Mouse (Mus musculus) neural tube, embryonic 15.5 days (tissue): ENCODE data around the gene Gstm2. TPM values are rescaled to one million over a fixed set of nuclear protein-coding genes. Genes with fewer than 3 reads are reported as not detected.
"Not testable (repeated sequence)": the region's sequence is repeated elsewhere in the genome, so short reads cannot be mapped to it uniquely, and the experiment has no call there.

Experiments used
- ATAC-seq: fragments of 200-750 bp; cut with Nextera tagmentation; 2 replicates; pipeline ENCODE4 v1.8.0; 2017; ENCODE audit warnings: mild to moderate bottlenecking, moderate TSS enrichment, moderate library complexity; ENCODE audit not compliant: low FRiP score
- H3K27ac ChIP-seq: fragments of 300-500 bp; sonication (generic); replicated peaks from 2 replicates; pipeline ENCODE4 v1.5.1; 2015; ENCODE audit warnings: mild to moderate bottlenecking, inconsistent platforms
- H3K27me3 ChIP-seq: fragments of 300-500 bp; sonication (generic); replicated peaks from 2 replicates; pipeline ENCODE4 v1.6.1; 2015; ENCODE audit warnings: inconsistent platforms
- H3K36me3 ChIP-seq: fragments of 300-500 bp; sonication (generic); 2 replicates; pipeline ENCODE4 v1.6.1; 2015; ENCODE audit warnings: inconsistent platforms
- H3K4me1 ChIP-seq: fragments of 300-500 bp; sonication (generic); 2 replicates; pipeline ENCODE4 v1.6.1; 2015; ENCODE audit warnings: inconsistent platforms
- H3K4me2 ChIP-seq: fragments of 300-500 bp; sonication (generic); 2 replicates; pipeline ENCODE4 v1.6.1; 2015; ENCODE audit warnings: inconsistent platforms, mild to moderate bottlenecking, moderate library complexity
- H3K4me3 ChIP-seq: fragments of 300-500 bp; sonication (generic); replicated peaks from 2 replicates; pipeline ENCODE4 v1.5.1; 2015; ENCODE audit warnings: mild to moderate bottlenecking, inconsistent platforms
- H3K9ac ChIP-seq: fragments of 300-500 bp; sonication (generic); replicated peaks from 2 replicates; pipeline ENCODE4 v1.6.1; 2015; ENCODE audit warnings: mild to moderate bottlenecking, inconsistent platforms
- H3K9me3 ChIP-seq: fragments of 300-500 bp; sonication (generic); replicated peaks from 2 replicates; pipeline ENCODE4 v1.6.1; 2016; ENCODE audit warnings: inconsistent platforms
- WGBS: fragments of 180-500 bp; shearing (Covaris S2); methylation state at CpG from one replicate; pipeline ENCODE4 v1.1.7; 2015; ENCODE audit warnings: mixed read lengths; 5-methylcytosine and 5-hydroxymethylcytosine counted together
- polyA plus RNA-seq: library from polyadenylated mRNA; unstranded; fragments of >200 nt; fragmentation: Nextera tagmentation; extraction: Ambion mirVana; gene quantifications from 2 replicates; pipeline ENCODE4 v1.2.1, GENCODE M21; 2015

Gene Gstm2
- polyA plus RNA-seq, 1 experiment from 2014 or later: 7.4 TPM

- H3K9ac ChIP-seq: peak within 1 kb of the TSS; percentile 51
- WGBS: under 1% methylated on average over 31 of the region's 31 CpGs
- ATAC-seq: peak; percentile 91
Observed at GRCm38 (mm10) chr3:108017473-108018189, 31.4 kb upstream of the Gstm2 start, which contains the start of gene Gstm1. Gene Gstm1, minus strand, starts transcription at chr3:108017973.

GRCm38 (mm10) chr3:108016468-108016867 is 30.2 kb upstream of the Gstm2 start:
- not testable (repeated sequence) for H3K27ac ChIP-seq, ATAC-seq, H3K9me3 ChIP-seq, H3K36me3 ChIP-seq, H3K27me3 ChIP-seq
- Histone ChIP-seq H3K9ac (0 out of 2 replicates have a peak overlapping the region, but pooled peaks have one; percentile 23), H3K4me3 (0 out of 2 replicates have a peak overlapping the region, but pooled peaks have one; percentile 45), H3K4me2 (peak overlapping the region; percentile 92), H3K4me1 (peaks cover 39% of the 10 kb centered on the region)
- WGBS: 91% methylated on average over 5 of the region's 5 CpGs

More at GRCm38 (mm10) chr3:108017473-108018189, 31.4 kb upstream of the Gstm2 start, which contains the start of gene Gstm1:
- peak within 1 kb of the TSS; percentile 45 for H3K4me3 ChIP-seq
- H3K27me3 ChIP-seq: no peaks in the 10 kb centered on the region
- peak within 1 kb of the TSS; percentile 92 for H3K4me2 ChIP-seq
- H3K9me3 ChIP-seq: no peaks in the 10 kb centered on the region
- peaks cover 38% of the 10 kb centered on the region for H3K4me1 ChIP-seq
- peak within 1 kb of the TSS; percentile 87 for H3K27ac ChIP-seq
- no peaks in the 10 kb centered on the region for H3K36me3 ChIP-seq

GRCm38 (mm10) chr3:108014974-108015346 is 28.7 kb upstream of the Gstm2 start:
- no peak for ATAC-seq
- H3K4me3 ChIP-seq: no peak overlapping the region
- no peak overlapping the region for H3K27ac ChIP-seq
- H3K9ac ChIP-seq: no peak overlapping the region
- H3K4me2 ChIP-seq: no peak overlapping the region
- no peaks in the 10 kb centered on the region for H3K9me3 ChIP-seq
- no peaks in the 10 kb centered on the region for H3K36me3 ChIP-seq
- H3K4me1 ChIP-seq: peaks cover 40% of the 10 kb centered on the region
- WGBS: 91% methylated on average over 2 of the region's 2 CpGs
- H3K27me3 ChIP-seq: no peaks in the 10 kb centered on the region

GRCm38 (mm10) chr3:108014098-108014973 is 28.1 kb upstream of the Gstm2 start:
- no peak overlapping the region for H3K4me2 ChIP-seq
- H3K9me3 ChIP-seq: no peaks in the 10 kb centered on the region
- H3K27me3 ChIP-seq: no peaks in the 10 kb centered on the region
- 85% methylated on average over 8 of the region's 8 CpGs for whole genome bisulfite sequencing
- H3K36me3 ChIP-seq: no peaks in the 10 kb centered on the region
- H3K9ac ChIP-seq: no peak overlapping the region
- peaks cover 40% of the 10 kb centered on the region for H3K4me1 ChIP-seq
- no peak for ATAC-seq
- no peak overlapping the region for H3K27ac ChIP-seq
- no peak overlapping the region for H3K4me3 ChIP-seq

GRCm38 (mm10) chr3:108013331-108013871 is 27.1 kb upstream of the Gstm2 start:
- 79% methylated on average over 4 of the region's 4 CpGs for WGBS

GRCm38 (mm10) chr3:108011558-108011957 is 25.3 kb upstream of the Gstm2 start:
- Histone ChIP-seq H3K9me3 (no peaks in the 10 kb centered on the region), H3K9ac (no peak overlapping the region), H3K4me3 (no peak overlapping the region), H3K36me3 (no peaks in the 10 kb centered on the region), H3K4me2 (no peak overlapping the region), H3K27me3 (no peaks in the 10 kb centered on the region), H3K27ac (no peak overlapping the region), H3K4me1 (peaks cover 20% of the 10 kb centered on the region)
- 36% methylated on average over 3 of the region's 3 CpGs for WGBS
- ATAC-seq: peak; percentile 63

More at GRCm38 (mm10) chr3:108013331-108013871, 27.1 kb upstream of the Gstm2 start:
- H3K9ac ChIP-seq: no peak overlapping the region
- H3K27ac ChIP-seq: no peak overlapping the region
- H3K4me1 ChIP-seq: peaks cover 37% of the 10 kb centered on the region
- no peak for ATAC-seq
- H3K27me3 ChIP-seq: no peaks in the 10 kb centered on the region
- no peaks in the 10 kb centered on the region for H3K9me3 ChIP-seq
- H3K4me3 ChIP-seq: no peak overlapping the region
- H3K36me3 ChIP-seq: no peaks in the 10 kb centered on the region
- H3K4me2 ChIP-seq: no peak overlapping the region

GRCm38 (mm10) chr3:108010286-108010685 is 24.0 kb upstream of the Gstm2 start:
- Histone ChIP-seq H3K27me3 (no peaks in the 10 kb centered on the region), H3K9ac (no peak overlapping the region), H3K27ac (no peak overlapping the region), H3K4me1 (peaks cover 10% of the 10 kb centered on the region; the same call in 1 of the 2 replicates), H3K36me3 (no peaks in the 10 kb centered on the region), H3K4me3 (no peak overlapping the region), H3K9me3 (no peaks in the 10 kb centered on the region), H3K4me2 (no peak overlapping the region)
- 60% methylated on average over 2 of the region's 2 CpGs for WGBS
- ATAC-seq: no peak; the same call in 1 of the 2 replicates

GRCm38 (mm10) chr3:108002021-108002420 is 15.8 kb upstream of the Gstm2 start:
- 84% methylated on average over 8 of the region's 8 CpGs for WGBS
- Histone ChIP-seq H3K4me1 (no peaks in the 10 kb centered on the region), H3K9me3 (no peaks in the 10 kb centered on the region), H3K27me3 (no peaks in the 10 kb centered on the region), H3K4me2 (no peak overlapping the region), H3K36me3 (no peaks in the 10 kb centered on the region), H3K9ac (no peak overlapping the region), H3K4me3 (no peak overlapping the region), H3K27ac (no peak overlapping the region)
- ATAC-seq: no peak

GRCm38 (mm10) chr3:107999491-107999890 is 13.2 kb upstream of the Gstm2 start:
- Histone ChIP-seq H3K4me3 (no peak overlapping the region), H3K4me1 (no peaks in the 10 kb centered on the region), H3K27me3 (no peaks in the 10 kb centered on the region), H3K36me3 (no peaks in the 10 kb centered on the region), H3K9ac (no peak overlapping the region), H3K9me3 (no peaks in the 10 kb centered on the region), H3K4me2 (no peak overlapping the region), H3K27ac (no peak overlapping the region)
- ATAC-seq: no peak
- WGBS: 90% methylated on average over 3 of the region's 3 CpGs

GRCm38 (mm10) chr3:107998591-107998990 is 12.3 kb upstream of the Gstm2 start:
- no peaks in the 10 kb centered on the region for H3K9me3 ChIP-seq
- H3K9ac ChIP-seq: no peak overlapping the region
- ATAC-seq: no peak
- H3K27ac ChIP-seq: no peak overlapping the region
- WGBS: 88% methylated on average over 3 of the region's 3 CpGs
- no peaks in the 10 kb centered on the region for H3K36me3 ChIP-seq
- H3K4me3 ChIP-seq: no peak overlapping the region
- no peaks in the 10 kb centered on the region for H3K27me3 ChIP-seq
- H3K4me1 ChIP-seq: no peaks in the 10 kb centered on the region
- H3K4me2 ChIP-seq: no peak overlapping the region

- ATAC-seq: no peak
- H3K4me3 ChIP-seq: no peak overlapping the region
- no peak overlapping the region for H3K27ac ChIP-seq
- H3K36me3 ChIP-seq: no peaks in the 10 kb centered on the region
- WGBS: 88% methylated on average over 4 of the region's 4 CpGs
- no peaks in the 10 kb centered on the region for H3K4me1 ChIP-seq
- H3K9ac ChIP-seq: no peak overlapping the region
- H3K9me3 ChIP-seq: no peaks in the 10 kb centered on the region
- no peak overlapping the region for H3K4me2 ChIP-seq
- H3K27me3 ChIP-seq: no peaks in the 10 kb centered on the region
Observed at GRCm38 (mm10) chr3:107996576-107996975, 10.3 kb upstream of the Gstm2 start.
